Comparison of ENCODE assay signal across 23 mouse cellular contexts in the genomic region with DNA sequence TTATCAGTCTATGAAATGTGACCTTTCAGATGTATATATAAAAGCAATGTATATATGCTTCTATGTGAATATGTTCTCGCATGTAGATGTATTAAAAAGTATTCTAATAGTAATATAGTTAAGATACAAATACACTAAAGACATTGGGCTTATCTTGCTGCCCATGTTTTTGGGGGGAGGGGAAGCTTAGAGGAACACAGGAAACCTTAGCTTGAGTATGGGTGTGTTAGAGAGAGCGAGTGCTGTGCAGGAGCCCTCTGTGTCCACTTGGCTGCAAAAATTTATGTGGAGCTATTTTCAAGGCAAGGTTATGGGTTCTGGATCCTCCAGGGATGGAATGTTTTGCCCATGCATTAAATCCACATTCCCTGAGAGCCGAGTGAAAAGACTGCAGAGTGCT. TPM values are rescaled to one million over a fixed set of nuclear protein-coding genes. Genes with fewer than 3 reads are reported as not detected.
DNase-seq lines count a peak whose midpoint lies in the region; ATAC-seq and TF ChIP-seq lines count a peak whose summit lies in the region.
"Had no signal": no experiment of that assay in that cellular context is flagged by ENCODE, and none has a peak within 500 bp of the region (broad histone marks: within the 10 kb centered on the region; RNA-seq: fewer than 3 reads in every experiment).

No protein-coding gene starts in this region.

- DNase-seq in kidney, postnatal 36 days = no peak
- no peak for DNase-seq in midbrain, postnatal 0 days (ENCODE audit: low spot score)
- DNase-seq: adrenal gland, adult 2 months; adrenal gland, postnatal 10 days; adrenal gland, postnatal 25 days; cerebellum, adult 11 months; cerebellum, adult 18-20 months; cerebellum, adult 8-10 months; cerebellum, adult 9-11 months; cerebellum, postnatal 14 days; embryo, embryonic 11 days had no signal

- H3K27me3 ChIP-seq in neural tube, embryonic 13.5 days = no peaks in the 10 kb centered on the region
- H3K27me3 ChIP-seq in neural tube, embryonic 15.5 days (replicated peaks) = no peaks in the 10 kb centered on the region
- no peaks in the 10 kb centered on the region for H3K27me3 ChIP-seq in midbrain, postnatal 0 days (ENCODE audit: insufficient read depth, low read length)
- H3K27me3 ChIP-seq: embryonic facial prominence, embryonic 13.5 days; embryonic facial prominence, embryonic 15.5 days; forebrain, embryonic 12.5 days had no signal

- 0 out of 2 replicates have a peak overlapping the region, but pooled peaks have one; percentile 31 for H3K9ac ChIP-seq in neural tube, embryonic 13.5 days
- no peak overlapping the region for H3K9ac ChIP-seq in neural tube, embryonic 15.5 days (replicated peaks)
- H3K9ac ChIP-seq in midbrain, postnatal 0 days (replicated peaks; ENCODE audit: low read length, poor library complexity, severe bottlenecking) = no peak overlapping the region
- H3K9ac ChIP-seq: embryonic facial prominence, embryonic 13.5 days; embryonic facial prominence, embryonic 15.5 days; forebrain, embryonic 12.5 days had no signal

- no peaks in the 10 kb centered on the region for H3K36me3 ChIP-seq in neural tube, embryonic 13.5 days
- no peaks in the 10 kb centered on the region for H3K36me3 ChIP-seq in neural tube, embryonic 15.5 days
- H3K36me3 ChIP-seq in midbrain, postnatal 0 days (ENCODE audit: insufficient read depth, low read length) = no peaks in the 10 kb centered on the region
- H3K36me3 ChIP-seq: embryonic facial prominence, embryonic 13.5 days; embryonic facial prominence, embryonic 15.5 days; forebrain, embryonic 10.5 days; forebrain, embryonic 12.5 days had no signal

- no peak for ATAC-seq in neural tube, embryonic 13.5 days (ENCODE audit: low read depth)
- ATAC-seq in neural tube, embryonic 15.5 days (ENCODE audit: low FRiP score) = no peak
- 0 out of 2 replicates have a peak, but pooled peaks have one; percentile 44 for ATAC-seq in megakaryocyte progenitor cell, adult 5-6 weeks (replicated peaks; ENCODE audit: poor library complexity)
- no peak for ATAC-seq in midbrain, postnatal 0 days (ENCODE audit: low FRiP score)
- ATAC-seq: forebrain, embryonic 14.5 days; forebrain, embryonic 16.5 days had no signal

- no peak overlapping the region for H3K27ac ChIP-seq in neural tube, embryonic 13.5 days (replicated peaks)
- H3K27ac ChIP-seq in neural tube, embryonic 15.5 days (replicated peaks) = no peak overlapping the region; the same call in 1 of the 2 replicates
- no peak overlapping the region for H3K27ac ChIP-seq in midbrain, postnatal 0 days (ENCODE audit: low read depth, low read length)
- H3K27ac ChIP-seq: embryonic facial prominence, embryonic 13.5 days; embryonic facial prominence, embryonic 15.5 days; forebrain, embryonic 10.5 days; forebrain, embryonic 12.5 days had no signal

- WGBS in neural tube, embryonic 13.5 days = 80% methylated on average over 3 of the region's 3 CpGs
- WGBS in neural tube, embryonic 15.5 days = 70% methylated on average over 3 of the region's 3 CpGs
- WGBS in midbrain, postnatal 0 days = 88% methylated on average over 3 of the region's 3 CpGs

- H3K4me3 ChIP-seq in neural tube, embryonic 13.5 days = no peak overlapping the region
- H3K4me3 ChIP-seq in neural tube, embryonic 15.5 days (replicated peaks) = no peak overlapping the region
- H3K4me3 ChIP-seq in midbrain, postnatal 0 days (ENCODE audit: low read depth, low read length) = no peak overlapping the region
- H3K4me3 ChIP-seq: embryonic facial prominence, embryonic 13.5 days; embryonic facial prominence, embryonic 15.5 days; erythroblast, embryonic 14.5 days; forebrain, embryonic 10.5 days; forebrain, embryonic 12.5 days had no signal

- H3K4me2 ChIP-seq in neural tube, embryonic 13.5 days = no peak overlapping the region
- no peak overlapping the region for H3K4me2 ChIP-seq in neural tube, embryonic 15.5 days
- H3K4me2 ChIP-seq in midbrain, postnatal 0 days (ENCODE audit: low read depth, low read length, poor library complexity, severe bottlenecking) = no peak overlapping the region
- H3K4me2 ChIP-seq: embryonic facial prominence, embryonic 13.5 days; embryonic facial prominence, embryonic 15.5 days; forebrain, embryonic 12.5 days had no signal

- H3K9me3 ChIP-seq in neural tube, embryonic 13.5 days = no peaks in the 10 kb centered on the region
- H3K9me3 ChIP-seq in neural tube, embryonic 15.5 days (replicated peaks) = no peaks in the 10 kb centered on the region
- no peaks in the 10 kb centered on the region for H3K9me3 ChIP-seq in midbrain, postnatal 0 days (ENCODE audit: low read length)
- H3K9me3 ChIP-seq: embryonic facial prominence, embryonic 13.5 days; embryonic facial prominence, embryonic 15.5 days; forebrain, embryonic 10.5 days; forebrain, embryonic 12.5 days had no signal

- no peaks in the 10 kb centered on the region for H3K4me1 ChIP-seq in neural tube, embryonic 13.5 days (replicated peaks)
- H3K4me1 ChIP-seq in neural tube, embryonic 15.5 days = no peaks in the 10 kb centered on the region
- no peaks in the 10 kb centered on the region for H3K4me1 ChIP-seq in midbrain, postnatal 0 days (ENCODE audit: insufficient read depth, low read length)
- H3K4me1 ChIP-seq: embryonic facial prominence, embryonic 13.5 days; embryonic facial prominence, embryonic 15.5 days; forebrain, embryonic 10.5 days; forebrain, embryonic 12.5 days had no signal

- no peak for TF ChIP-seq CTCF in midbrain, postnatal 0 days (IDR thresholded peaks at IDR 0.05)

RNA-seq across cellular contexts. Expression of a gene that starts 15.1 kb away (rescaled TPM):
- 13.2 and 13.4 TPM in 2 replicates for polyA plus RNA-seq in neural tube, embryonic 13.5 days (2015; fragmentation: Nextera tagmentation; extraction: Ambion mirVana)
- polyA plus RNA-seq in neural tube, embryonic 15.5 days (2015; fragmentation: Nextera tagmentation; extraction: Ambion mirVana) = 9.5 and 15.0 TPM in 2 replicates
- 0.17 and 0.37 TPM in 2 replicates for total RNA-seq in megakaryocyte progenitor cell, adult 5-6 weeks (2015)
- 0.17 and 0.47 TPM in 2 replicates for total RNA-seq in megakaryocyte progenitor cell, adult 5-6 weeks (2017)
- 3.4 and 5.6 TPM in 2 replicates for total RNA-seq in midbrain, postnatal 0 days (2014; rRNA removed)
- polyA plus RNA-seq in midbrain, postnatal 0 days (2015; fragmentation: Nextera tagmentation; extraction: Ambion mirVana) = 12.7 and 14.2 TPM in 2 replicates
- total RNA-seq: MEL had no signal
- polyA plus RNA-seq: C2C12; erythroblast, embryonic 14.5 days had no signal
